Mouse (Mus musculus): Measurements from ENCODE around the gene Vmn2r66.

The Vmn2r66 gene

DNA sequence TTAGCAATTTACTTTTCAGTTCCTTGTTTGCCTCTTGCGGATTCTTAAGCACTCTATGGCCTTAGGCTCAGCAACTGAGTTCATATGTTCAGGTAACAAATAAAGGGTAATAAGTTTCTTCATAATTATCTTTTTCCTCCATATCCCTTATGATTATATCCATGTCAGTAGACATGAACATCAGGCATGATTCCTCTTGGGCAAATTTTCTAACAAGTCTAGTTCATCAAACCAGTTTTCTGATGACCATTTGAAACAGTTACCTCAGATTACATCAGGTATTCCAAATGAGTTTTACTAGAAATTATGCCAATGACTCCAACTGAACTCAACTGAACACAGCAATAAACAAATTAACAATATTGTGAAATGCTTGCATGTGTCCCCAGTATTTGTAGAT is at the start of gene Vmn2r66:
Gene Vmn2r66, minus strand, starts transcription at position 101 of the 400 bp plus-strand sequence.
- no peak for DNase-seq

GRCm38 (mm10) chr7:84996694-84997093 is 15.4 kb downstream of the Vmn2r66 start:
- DNase-seq: no peak

- no peak for DNase-seq
Measured at GRCm38 (mm10) chr7:84964015-84964414, 48.1 kb downstream of the Vmn2r66 start, which contains the start of gene Vmn2r65. Vmn2r65 (minus strand) TSS chr7:84964115.
